Mouse (Mus musculus) forebrain, embryonic 11.5 days (tissue): ENCODE measurements around the gene Nwd1. TPM values are rescaled to one million over a fixed set of nuclear protein-coding genes. Genes with fewer than 3 reads are reported as not detected.

Experiments used
- ATAC-seq: fragments of 200-750 bp; cut with Nextera tagmentation; replicated peaks from 2 replicates; pipeline ENCODE4 v1.8.0; 2017; ENCODE audit warnings: moderate TSS enrichment; ENCODE audit not compliant: low FRiP score
- DNase-seq: peaks from one replicate; pipeline ENCODE4 v3.0.0-alpha.2; 2017; ENCODE audit warnings: low spot score
- H3K27ac ChIP-seq: fragments of 300-500 bp; sonication (generic); 2 replicates; pipeline ENCODE4 v1.5.1; 2014; ENCODE audit warnings: low read depth, low read length
- H3K27me3 ChIP-seq: fragments of 300-500 bp; sonication (generic); 2 replicates; pipeline ENCODE4 v1.6.1; 2014; ENCODE audit warnings: mild to moderate bottlenecking, low read length, mixed read lengths; ENCODE audit not compliant: control insufficient read depth, insufficient read depth
- H3K36me3 ChIP-seq: fragments of 300-500 bp; sonication (generic); 2 replicates; pipeline ENCODE4 v1.6.1; 2014; ENCODE audit warnings: mild to moderate bottlenecking, low read length, moderate library complexity, mixed read lengths; ENCODE audit not compliant: control insufficient read depth, insufficient read depth
- H3K4me1 ChIP-seq: fragments of 300-500 bp; sonication (generic); replicated peaks from 2 replicates; pipeline ENCODE4 v1.6.1; 2014; ENCODE audit warnings: low read length, mixed read lengths; ENCODE audit not compliant: control insufficient read depth, insufficient read depth
- H3K4me2 ChIP-seq: fragments of 300-500 bp; sonication (generic); 2 replicates; pipeline ENCODE4 v1.6.1; 2014; ENCODE audit warnings: low read depth, mild to moderate bottlenecking, low read length, moderate library complexity, mixed read lengths; ENCODE audit not compliant: severe bottlenecking
- H3K4me3 ChIP-seq: fragments of 300-500 bp; sonication (generic); 2 replicates; pipeline ENCODE4 v1.5.1; 2014; ENCODE audit warnings: low read depth, low read length
- H3K9ac ChIP-seq: fragments of 300-500 bp; sonication (generic); 2 replicates; pipeline ENCODE4 v1.6.1; 2014; ENCODE audit warnings: low read length
- H3K9me3 ChIP-seq: fragments of 300-500 bp; sonication (generic); 2 replicates; pipeline ENCODE4 v1.6.1; 2016; ENCODE audit warnings: low read length, mixed read lengths; ENCODE audit not compliant: control insufficient read depth
- WGBS: fragments of 180-500 bp; shearing (Covaris S2); extraction: QIAGEN DNeasy Blood & Tissue Kit; methylation state at CpG from one replicate; pipeline ENCODE4 v1.1.7; 2014; 5-methylcytosine and 5-hydroxymethylcytosine counted together
- polyA plus RNA-seq: library from polyadenylated mRNA; unstranded; fragments of >200 nt; fragmentation: Nextera tagmentation; extraction: Ambion mirVana; gene quantifications from 2 replicates; pipeline ENCODE4 v1.2.1, GENCODE M21; 2014

The Nwd1 gene
- 0.15 and 0.19 TPM in 2 replicates for polyA plus RNA-seq

DNA sequence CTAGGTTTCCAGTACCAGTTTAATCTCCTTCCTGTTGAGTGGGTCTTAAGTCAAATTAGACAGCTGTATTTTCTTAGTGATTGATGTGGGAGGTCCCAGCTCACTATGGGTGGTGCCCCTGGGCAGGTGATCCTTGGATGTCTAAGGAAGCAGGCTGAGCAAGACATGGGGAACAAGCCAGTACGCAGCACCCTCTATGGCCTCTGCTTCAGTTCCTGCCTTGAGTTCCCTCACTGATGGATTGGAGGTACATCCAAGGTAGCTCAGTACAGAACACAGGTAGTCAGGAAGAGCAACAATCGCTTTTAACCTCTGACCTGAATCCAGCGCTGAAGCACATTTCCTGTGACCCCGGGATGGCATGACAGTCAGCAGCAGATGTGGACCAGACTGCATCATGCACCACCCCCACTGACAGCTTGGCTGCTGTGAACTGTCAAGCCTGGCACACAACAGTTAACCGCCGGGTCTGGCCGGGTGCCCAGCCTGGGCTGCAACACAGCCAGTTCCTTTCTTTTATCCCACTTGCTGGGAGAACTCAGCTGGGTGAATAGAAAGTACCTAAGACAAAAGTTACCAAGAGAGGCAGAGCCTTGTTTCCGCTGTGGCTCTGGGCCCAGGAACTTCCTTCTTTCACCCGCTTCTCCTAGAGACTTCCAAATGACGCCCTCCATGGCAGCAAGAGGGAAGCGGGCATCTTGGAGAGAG lies at the start of gene Nwd1:
TSS of gene Nwd1 (plus strand) at position 652 of the 708 bp plus-strand sequence.
- no peaks in the 10 kb centered on the region for H3K36me3 ChIP-seq
- no peak within 1 kb of the TSS for H3K27ac ChIP-seq
- 78% methylated on average over 11 of the region's 11 CpGs for WGBS
- H3K9ac ChIP-seq: no peak within 1 kb of the TSS
- DNase-seq: no peak
- H3K4me2 ChIP-seq: no peak within 1 kb of the TSS
- H3K4me1 ChIP-seq: no peaks in the 10 kb centered on the region
- no peak within 1 kb of the TSS for H3K4me3 ChIP-seq
- no peaks in the 10 kb centered on the region; the same call in 1 of the 2 replicates for H3K9me3 ChIP-seq
- H3K27me3 ChIP-seq: no peaks in the 10 kb centered on the region
- ATAC-seq: no peak; the same call in 1 of the 2 replicates

DNA sequence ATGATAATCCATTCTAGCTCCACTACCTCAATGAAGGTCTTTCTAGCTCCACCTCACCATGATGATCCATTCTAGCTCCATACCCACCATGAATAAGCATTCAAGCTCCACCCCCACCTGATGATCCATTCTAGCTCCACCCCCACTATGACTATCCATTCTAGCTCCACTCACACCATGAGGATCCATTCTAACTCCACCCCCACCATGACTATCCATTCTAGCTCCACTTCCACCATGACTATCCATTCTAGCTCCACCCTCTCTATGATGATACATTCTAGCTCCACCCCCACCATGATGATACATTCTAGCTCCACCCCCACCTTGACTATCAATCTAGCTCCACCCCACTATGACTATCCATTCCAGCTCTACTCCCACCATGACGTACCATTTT lies 3.6 kb upstream of the Nwd1 start:
- Histone ChIP-seq H3K4me3 (no peak overlapping the region), H3K9me3 (no peaks in the 10 kb centered on the region; the same call in 1 of the 2 replicates), H3K27ac (no peak overlapping the region), H3K36me3 (no peaks in the 10 kb centered on the region), H3K4me2 (no peak overlapping the region), H3K27me3 (no peaks in the 10 kb centered on the region), H3K9ac (no peak overlapping the region), H3K4me1 (no peaks in the 10 kb centered on the region)
- DNase-seq (no peak), ATAC-seq (peak; percentile 36)
- WGBS: 97% methylated on average over 1 of the region's 1 CpGs

DNA sequence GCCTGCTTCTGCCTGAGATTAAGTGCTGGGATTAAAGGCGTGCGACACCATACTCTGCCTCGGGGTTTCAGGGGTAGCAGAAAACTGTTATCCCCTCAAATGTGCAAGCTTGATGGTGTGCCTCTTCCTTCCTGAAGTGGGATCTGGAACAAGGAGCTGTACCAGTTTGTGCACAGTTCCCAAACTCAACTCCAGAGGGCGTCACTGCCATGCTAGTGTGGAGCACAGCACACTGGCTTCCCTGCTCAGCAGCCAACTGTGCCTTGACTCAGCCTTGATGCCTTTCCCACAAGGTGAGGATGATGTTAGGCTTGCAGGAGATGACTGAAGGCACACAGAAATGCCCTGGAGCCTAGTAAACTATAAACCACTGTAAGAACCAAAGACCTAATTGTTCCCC lies 1.9 kb upstream of the Nwd1 start:
- H3K27ac ChIP-seq: no peak overlapping the region
- no peaks in the 10 kb centered on the region for H3K4me1 ChIP-seq
- no peak overlapping the region for H3K4me2 ChIP-seq
- H3K36me3 ChIP-seq: no peaks in the 10 kb centered on the region
- H3K9me3 ChIP-seq: no peaks in the 10 kb centered on the region; the same call in 1 of the 2 replicates
- H3K9ac ChIP-seq: no peak overlapping the region
- WGBS: 65% methylated on average over 4 of the region's 4 CpGs
- no peak overlapping the region for H3K4me3 ChIP-seq
- no peak for ATAC-seq
- no peak for DNase-seq
- H3K27me3 ChIP-seq: no peaks in the 10 kb centered on the region

DNA sequence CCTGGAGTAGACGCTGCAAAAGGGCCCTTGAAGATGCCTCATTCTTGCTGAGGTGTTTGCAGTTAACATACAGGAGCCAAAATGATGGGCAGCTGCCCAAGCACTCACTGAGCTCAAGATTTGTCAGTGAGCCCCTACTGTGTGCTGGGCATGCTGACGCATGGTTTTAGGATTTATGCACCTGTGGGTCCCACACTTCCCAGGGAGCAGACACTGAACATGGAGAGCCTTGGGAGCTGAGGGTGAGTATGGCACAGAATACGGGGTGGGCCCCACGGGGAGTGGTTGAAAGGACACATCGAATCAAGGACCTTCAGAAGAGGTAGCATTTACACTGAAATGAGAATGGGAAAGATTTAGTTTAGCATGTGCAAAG lies 245 bp downstream of the Nwd1 start:
- H3K27ac ChIP-seq: no peak overlapping the region
- ATAC-seq (no peak), DNase-seq (no peak)

DNA sequence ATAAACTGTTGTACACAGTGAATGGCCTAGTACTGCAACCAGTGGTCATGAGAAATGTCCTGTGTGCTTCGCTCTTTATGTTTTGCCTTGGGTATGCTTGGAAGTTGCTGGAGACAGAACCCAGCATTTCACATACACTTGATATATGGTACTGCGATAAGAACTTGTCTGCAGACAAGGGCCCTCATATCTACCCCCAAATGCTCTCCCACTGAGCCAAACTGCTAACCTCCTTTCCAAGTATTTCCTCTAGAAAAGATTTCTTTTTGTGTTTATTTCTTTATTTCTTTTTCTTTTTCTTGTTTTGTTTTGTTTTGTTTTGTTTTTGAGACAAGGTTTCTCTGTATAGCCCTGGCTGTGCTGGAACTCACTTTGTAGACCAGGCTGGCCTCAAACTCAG lies 4.2 kb downstream of the Nwd1 start:
- no peak overlapping the region for H3K4me2 ChIP-seq
- H3K4me1 ChIP-seq: peaks cover 9% of the 10 kb centered on the region
- no peaks in the 10 kb centered on the region for H3K36me3 ChIP-seq
- 88% methylated on average over 2 of the region's 2 CpGs for WGBS
- H3K27ac ChIP-seq: no peak overlapping the region
- H3K27me3 ChIP-seq: no peaks in the 10 kb centered on the region
- DNase-seq (no peak), ATAC-seq (no peak)
- H3K9ac ChIP-seq: no peak overlapping the region
- H3K9me3 ChIP-seq: no peaks in the 10 kb centered on the region
- no peak overlapping the region for H3K4me3 ChIP-seq

More for the DNA sequence above, 245 bp downstream of the Nwd1 start:
- Histone ChIP-seq H3K27me3 (no peaks in the 10 kb centered on the region), H3K9me3 (no peaks in the 10 kb centered on the region; the same call in 1 of the 2 replicates), H3K4me1 (no peaks in the 10 kb centered on the region), H3K4me2 (no peak overlapping the region), H3K9ac (no peak overlapping the region), H3K36me3 (no peaks in the 10 kb centered on the region), H3K4me3 (no peak overlapping the region)
- WGBS: 85% methylated on average over 5 of the region's 5 CpGs

DNA sequence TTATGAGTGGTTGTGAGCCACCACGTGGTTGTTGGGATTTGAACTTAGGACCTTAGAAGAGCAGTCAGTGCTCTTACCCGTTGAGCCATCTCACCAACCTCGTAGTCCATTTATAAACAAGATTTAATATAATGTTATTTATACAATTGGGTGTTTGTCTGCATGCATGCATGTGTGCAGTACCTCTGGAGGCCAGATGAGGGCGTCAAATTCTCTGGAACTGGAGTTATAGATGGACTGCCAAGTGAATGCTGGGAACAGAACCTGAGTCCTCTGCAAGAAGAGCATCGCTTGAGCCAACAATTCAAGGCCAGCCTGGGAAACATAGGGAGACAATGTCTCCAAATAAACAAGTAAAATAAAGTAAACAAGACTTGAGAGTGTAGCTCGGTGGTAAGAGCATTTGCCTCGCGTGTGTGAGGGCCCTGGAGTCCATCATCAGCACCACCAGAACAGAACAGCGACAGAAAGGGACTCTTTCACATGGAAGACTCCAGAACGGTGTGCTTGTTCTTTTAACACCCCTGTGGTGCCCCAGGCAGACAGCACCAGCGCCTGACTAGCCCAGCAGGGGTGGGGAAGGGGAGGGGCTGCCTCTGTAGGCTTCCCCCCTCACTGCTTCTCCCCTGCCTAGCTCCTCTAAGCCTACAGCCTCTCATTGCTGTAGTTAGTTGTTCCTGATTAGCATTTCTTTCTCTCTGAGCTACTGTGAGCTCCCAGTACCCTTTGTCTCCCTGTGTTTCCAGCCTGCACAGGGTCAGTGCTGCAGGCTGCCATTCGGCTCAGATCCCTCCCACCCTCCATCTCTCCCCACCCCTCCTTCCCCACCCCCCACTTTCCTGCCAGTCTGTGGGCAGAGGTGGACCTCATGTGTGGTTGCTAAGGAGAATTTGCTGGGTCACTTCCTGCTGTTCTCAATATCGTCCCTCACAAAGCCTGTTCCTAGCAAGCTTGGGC lies 8.3 kb downstream of the Nwd1 start:
- peak; percentile 97 for ATAC-seq
- peak overlapping the region; percentile 94 for H3K27ac ChIP-seq
- no peaks in the 10 kb centered on the region for H3K36me3 ChIP-seq
- no peak overlapping the region for H3K4me2 ChIP-seq
- H3K4me1 ChIP-seq: peaks cover 9% of the 10 kb centered on the region
- H3K9me3 ChIP-seq: no peaks in the 10 kb centered on the region
- no peak overlapping the region for H3K4me3 ChIP-seq
- no peaks in the 10 kb centered on the region for H3K27me3 ChIP-seq
- 23% methylated on average over 13 of the region's 13 CpGs for WGBS
- DNase-seq: peak; percentile 84
- peak overlapping the region; percentile 28 for H3K9ac ChIP-seq

DNA sequence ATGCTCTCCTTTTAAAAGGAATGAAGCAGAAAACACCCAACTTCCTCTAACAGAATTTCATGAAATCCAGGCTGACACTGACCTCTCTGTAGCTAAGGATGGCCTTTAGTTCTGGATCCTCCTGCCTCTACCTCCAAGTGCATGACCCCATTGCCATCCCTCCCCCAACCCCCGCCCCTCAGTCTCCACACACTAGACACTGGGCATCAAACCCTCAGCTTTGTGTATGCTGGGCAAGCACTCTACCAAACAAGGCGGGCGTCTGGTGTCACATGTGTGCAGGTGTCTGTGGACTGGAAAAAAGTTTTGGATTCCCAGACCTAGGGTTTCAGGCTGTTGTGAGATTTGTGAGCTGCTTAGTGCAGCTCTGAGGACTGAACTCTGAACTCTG lies 9.0 kb downstream of the Nwd1 start:
- Histone ChIP-seq H3K4me3 (no peak overlapping the region), H3K9ac (peak overlapping the region; percentile 28; the same call in 1 of the 2 replicates), H3K4me1 (peaks cover 9% of the 10 kb centered on the region), H3K27me3 (no peaks in the 10 kb centered on the region), H3K4me2 (no peak overlapping the region), H3K27ac (peak overlapping the region; percentile 94), H3K36me3 (no peaks in the 10 kb centered on the region), H3K9me3 (no peaks in the 10 kb centered on the region)
- 57% methylated on average over 3 of the region's 3 CpGs for WGBS
- no peak for DNase-seq
- peak; percentile 60 for ATAC-seq

DNA sequence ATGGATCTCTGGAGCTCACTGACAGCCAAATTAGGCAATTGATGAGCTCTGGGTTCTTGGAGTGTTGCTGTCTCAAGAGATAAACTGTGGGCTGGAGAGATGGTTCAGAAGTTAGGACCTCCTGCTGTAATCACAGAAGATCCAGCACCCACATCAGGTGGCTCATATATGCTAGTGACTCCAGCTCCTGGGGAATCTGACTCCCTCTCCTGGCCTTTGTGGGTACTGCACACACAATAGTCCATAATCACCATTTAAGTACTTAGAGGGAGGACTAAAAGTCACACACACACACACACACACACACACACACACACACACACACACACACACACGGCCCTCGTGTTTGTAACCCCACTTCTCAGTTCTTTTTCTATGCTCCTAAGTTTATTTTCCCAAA lies 13.5 kb downstream of the Nwd1 start:
- H3K36me3 ChIP-seq: no peaks in the 10 kb centered on the region
- DNase-seq (no peak), ATAC-seq (no peak)
- H3K9me3 ChIP-seq: no peaks in the 10 kb centered on the region
- no peak overlapping the region for H3K27ac ChIP-seq
- no peaks in the 10 kb centered on the region for H3K27me3 ChIP-seq
- H3K4me2 ChIP-seq: no peak overlapping the region
- H3K4me1 ChIP-seq: peaks cover 4% of the 10 kb centered on the region
- no peak overlapping the region for H3K4me3 ChIP-seq
- WGBS: 96% methylated on average over 2 of the region's 2 CpGs
- H3K9ac ChIP-seq: no peak overlapping the region
